Mouse (Mus musculus): ENCODE results near the gene Arid1b.

Arid1b gene

DNA sequence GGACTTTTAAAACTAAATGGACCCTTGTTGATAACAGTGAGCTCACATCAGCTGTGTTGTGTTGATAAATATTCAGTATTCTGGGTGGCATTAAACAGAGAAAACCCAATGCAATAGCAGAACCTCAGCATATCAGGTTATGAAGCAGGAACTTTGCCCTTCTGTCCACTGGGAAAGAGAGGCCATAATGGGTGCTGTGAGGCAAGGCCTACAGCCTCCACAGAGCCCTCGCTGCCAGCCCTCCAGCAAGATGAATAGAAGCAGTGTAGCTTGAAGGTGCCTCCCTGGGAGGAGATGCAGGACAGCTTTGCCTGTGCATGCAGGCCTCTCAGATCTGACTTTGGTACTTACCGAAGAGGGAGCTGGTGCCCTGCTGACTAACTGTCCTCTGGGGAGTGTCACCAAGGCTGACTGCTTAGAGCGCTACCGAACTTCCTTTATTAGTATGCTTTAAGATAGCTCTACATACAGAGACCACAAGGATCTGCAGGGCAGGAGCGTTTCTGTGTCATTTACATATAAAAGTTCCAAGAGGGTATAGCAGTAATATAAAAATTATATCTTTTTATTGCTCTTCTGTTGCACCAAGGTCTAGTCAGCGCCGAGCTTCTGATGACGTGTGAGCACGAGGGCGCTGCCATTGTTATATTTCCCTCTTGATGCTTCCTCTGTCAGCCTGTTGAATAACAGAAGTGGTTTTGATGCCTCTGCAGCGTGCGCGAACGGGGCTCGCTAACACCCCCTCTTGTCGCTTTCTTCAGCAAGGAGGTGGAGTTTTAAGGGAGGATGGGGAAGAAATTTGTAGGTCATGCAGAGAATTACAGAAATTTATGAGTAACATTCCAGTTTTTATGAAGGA is 244.5 kb downstream of the Arid1b start:
- no peak for DNase-seq (ENCODE audit: low read depth, low spot score)

DNA sequence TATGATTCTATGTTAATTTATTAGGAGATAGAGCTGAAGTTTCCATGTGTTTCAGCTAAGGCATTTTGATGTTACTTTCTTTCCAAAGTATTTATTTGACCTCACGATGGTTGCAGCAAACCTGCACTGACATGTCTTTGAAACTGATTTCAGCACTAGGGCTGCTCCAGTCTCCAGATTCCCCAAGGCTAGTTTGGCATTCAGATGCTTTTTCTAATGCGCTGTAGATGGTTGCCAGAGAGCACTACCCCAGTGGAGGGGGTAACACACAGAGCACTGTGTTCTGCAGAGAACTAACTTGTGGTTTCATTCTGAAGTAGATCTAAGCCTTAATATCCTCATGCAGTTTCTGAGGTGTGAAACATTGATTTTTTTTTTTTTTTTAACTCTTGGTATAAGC is 250.4 kb downstream of the Arid1b start:
- DNase-seq (ENCODE audit: low read depth, low spot score) = no peak

DNA sequence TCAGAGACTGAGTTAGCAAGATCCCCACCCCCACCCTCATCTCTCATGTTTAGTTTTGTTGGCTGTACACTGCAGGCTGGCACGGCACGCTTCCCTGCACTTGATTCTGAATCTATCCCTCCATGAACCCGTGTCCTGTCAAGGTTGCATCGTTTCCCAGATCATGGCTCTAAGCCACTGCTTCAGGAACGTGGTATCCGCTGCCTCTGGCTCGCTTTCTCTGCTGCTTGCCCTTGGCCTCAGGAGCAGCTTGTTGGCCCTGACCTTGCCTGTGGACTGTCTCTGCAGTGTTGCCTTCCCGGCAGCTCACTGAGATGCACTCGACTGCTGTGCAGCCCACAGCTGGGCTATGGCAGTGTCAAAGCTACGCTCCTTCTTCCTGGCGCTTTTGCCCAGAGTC is 252.6 kb downstream of the Arid1b start:
- DNase-seq (ENCODE audit: low read depth, low spot score) = no peak

DNA sequence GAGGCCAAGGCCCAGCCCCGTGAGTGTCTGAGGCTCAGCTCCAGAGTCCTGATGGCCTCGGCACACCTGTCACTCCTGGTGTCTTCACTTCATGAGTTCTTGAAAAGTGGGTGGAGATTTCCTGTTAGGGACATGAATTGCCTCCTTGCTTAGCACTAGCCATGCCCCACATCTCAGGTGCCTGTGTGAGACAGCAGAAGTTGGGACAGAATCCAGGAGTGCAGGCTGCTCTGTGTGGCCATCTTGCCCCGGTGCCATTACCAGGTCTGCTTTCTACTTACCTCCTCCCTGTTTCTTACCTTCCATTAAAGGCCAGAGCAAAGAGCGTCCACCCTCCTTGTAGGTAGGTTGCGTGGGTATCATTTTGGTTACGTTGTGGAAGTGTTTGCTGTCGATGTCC is 253.1 kb downstream of the Arid1b start:
- no peak for DNase-seq (ENCODE audit: low read depth, low spot score)

DNA sequence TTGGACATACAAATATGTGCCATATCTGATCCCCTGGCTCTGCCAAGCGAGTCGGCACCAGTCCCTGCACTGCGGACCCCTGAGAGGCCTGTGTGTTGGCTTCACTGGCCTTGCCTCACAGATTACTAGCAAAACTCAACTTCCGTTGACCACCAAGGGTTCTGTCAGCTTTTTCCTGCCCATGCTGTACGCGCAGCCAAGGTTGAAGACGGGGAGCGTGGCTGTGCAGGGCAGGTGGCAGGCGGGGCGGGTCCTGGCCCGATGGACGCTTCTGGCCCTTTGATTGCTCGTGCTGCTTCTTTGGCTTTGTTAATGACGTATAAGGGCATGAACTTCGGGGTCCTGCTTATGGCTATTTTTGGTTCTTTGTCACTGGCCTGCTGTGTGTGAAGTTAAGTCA is 253.6 kb downstream of the Arid1b start:
- DNase-seq (ENCODE audit: low read depth, low spot score) = no peak

DNA sequence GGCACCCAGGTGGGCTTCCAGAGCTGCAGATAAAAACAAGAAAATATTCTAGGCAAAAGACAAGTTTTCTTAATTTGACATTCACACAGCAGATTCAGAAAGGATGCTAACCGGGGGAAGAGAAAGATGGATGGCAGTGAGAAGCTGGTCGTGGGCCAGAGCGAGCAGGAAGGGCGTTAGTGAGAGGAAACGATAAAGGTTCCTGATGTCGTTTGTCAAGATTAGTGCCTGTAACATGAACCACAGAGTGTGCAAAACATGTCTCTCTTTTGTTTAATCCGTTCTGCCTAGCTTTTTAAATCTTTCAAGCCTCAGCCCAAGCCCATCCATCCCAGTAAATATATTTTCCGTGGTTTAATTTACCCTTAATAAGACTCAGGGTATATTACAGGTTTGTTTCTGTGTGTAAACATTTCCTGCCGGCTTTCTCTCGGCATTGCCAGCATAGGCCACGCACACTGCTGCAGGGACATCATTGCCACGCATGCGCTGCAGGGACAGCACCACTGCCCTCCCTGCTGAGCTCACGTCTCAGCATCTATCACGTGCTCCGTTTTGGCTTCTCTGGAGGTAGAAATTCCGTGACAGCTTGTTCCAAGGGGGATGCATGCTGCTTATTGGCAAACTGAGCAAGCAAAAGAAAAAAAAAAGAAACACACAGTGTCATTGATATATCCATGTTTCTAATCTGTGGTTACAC is 255.0 kb downstream of the Arid1b start:
- no peak for DNase-seq (ENCODE audit: low read depth, low spot score)

DNA sequence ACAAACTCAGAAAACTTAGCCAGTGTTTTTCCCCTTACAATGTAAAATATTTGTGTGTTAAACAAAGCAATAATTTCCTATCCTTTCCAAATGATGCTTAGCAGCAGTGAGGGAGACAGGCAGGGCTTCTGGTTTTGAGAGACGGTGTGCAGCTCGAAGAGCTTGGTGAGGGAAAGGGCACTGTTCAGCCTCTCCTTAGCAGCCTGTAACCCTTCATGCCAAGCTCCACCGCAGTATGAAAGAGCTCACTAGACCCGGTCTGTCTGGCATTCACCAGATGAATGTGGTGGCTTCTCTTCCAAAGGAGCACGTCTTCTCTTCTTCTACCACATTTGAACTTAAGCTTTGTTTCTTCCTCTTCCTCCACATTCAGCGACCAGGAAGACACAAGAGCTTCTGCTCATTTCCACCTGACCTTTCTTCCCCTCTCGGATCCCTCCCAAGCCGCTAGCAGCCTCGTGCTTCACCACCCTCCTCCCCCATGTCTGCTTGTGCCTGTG is 255.6 kb downstream of the Arid1b start:
- no peak for DNase-seq (ENCODE audit: low read depth, low spot score)

DNA sequence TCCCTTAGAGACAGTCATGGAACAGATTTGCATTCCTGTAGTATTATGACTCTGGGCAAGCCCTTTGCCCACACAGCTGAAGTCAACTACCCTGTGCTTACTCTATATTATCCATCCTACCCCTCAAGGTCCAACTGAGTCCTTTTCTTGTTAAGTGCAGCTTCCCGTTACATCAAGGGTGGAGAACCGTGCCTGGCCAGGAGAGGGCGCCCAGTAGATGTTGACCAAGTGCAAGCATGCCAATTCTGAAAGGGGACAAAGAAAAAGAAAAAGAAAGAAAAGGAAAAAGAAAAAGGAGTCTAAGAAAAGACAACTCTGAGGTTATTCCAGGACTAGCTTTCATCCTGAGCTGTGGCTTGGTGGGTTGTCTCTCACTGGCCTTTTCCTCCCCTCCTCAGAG is 258.3 kb downstream of the Arid1b start:
- DNase-seq (ENCODE audit: low read depth, low spot score) = peak; percentile 36

DNA sequence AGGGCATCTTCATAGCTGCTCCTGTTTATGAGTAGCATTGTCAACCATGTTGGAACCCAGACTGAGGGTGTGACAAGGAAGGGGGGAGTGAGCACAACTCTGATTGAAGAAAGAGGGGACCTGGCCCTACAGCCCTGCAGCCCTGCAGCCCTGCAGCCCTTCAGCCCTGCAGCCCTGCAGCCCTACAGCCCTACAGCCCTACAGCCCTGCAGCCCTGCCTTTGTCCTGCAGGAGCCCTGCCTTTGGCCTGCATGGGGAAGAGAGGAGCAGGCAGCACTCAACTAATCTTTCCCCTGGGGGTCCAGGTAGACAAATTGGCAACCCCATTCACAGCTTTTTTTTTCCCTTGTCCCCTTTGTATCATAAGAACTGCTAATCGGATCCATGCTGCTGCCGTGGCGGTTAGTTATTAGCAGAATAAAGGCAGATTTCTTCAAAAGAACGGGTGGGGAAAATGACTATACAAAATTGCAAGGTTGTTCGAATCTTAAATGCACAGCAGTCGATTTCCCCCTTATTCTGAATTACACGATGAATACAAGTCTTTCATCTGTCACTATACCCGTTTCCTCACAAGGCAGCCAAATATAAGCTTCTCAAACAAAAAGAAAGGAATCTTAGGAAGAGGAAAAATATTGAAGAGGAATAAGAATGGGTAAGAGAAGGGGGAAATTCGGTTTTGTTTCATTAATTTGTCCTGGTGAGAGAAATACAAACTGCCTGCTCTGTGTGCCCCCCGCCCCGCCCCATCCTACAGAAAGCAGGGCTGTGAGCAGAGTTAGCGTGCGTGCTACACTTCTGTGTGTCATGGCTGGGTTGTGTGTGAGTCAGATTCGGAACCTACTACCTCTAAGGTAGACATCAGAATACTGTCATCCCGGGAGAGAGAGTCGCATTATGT is 260.8 kb downstream of the Arid1b start:
- DNase-seq (ENCODE audit: low read depth, low spot score) = no peak

DNA sequence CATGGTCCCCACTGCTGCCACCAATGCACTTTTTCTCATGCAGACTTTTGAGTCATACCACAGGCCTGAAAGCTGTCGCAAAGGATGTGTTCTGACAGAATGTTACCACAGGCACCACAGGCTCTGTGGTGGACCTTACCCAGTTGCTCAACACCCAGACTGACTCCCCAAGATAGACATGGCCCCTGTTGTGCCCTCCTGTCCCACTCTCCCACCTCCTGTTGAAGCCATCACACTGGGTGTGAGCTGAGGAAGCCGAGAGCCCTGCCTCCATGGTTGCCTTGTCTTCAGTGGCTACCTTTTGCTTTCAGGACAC is 261.4 kb downstream of the Arid1b start:
- no peak for DNase-seq (ENCODE audit: low read depth, low spot score)

DNA sequence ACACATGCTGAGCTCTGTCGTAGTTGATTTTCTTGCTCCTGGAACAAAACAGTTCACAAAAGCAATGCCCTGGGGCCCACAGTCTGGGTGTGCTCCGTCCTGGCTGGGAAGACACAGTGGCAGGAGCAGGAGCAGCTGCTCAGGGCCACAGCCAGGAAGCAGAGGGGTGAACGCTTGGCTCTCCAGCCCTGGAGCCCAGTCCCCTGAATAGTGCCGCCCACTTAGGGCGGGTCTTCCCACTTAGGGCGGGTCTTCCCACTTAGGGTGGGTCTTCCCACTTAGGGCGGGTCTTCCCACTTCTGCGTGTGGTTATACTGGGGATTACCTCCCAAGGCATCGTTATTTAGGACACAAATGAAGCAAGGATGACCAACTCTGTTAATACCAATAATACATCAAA is 264.8 kb downstream of the Arid1b start:
- no peak for DNase-seq (ENCODE audit: low read depth, low spot score)

DNA sequence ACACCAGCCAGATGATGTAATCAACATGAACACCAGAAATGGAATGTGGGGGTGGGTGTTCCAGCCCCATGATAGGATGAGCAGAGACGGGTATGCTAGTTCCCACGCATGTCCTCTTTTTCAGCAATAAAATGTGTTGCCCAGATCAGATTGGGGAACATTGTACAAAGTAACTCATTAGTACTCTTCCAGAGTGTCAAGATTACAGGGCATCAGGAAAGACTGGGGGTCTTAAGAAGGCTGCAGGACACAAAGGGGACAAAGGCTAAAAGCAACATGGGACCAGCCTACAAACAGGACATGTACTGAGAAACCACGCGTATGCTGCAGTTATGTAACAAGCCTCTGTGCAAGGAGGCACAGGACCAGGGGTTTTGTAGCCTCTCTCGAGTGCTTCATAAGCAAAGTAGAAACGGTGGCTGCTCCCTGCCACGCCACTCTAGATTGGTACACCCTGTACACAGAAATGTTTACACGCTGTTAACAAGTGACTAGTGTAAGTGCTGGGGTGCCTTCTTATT is 267.1 kb downstream of the Arid1b start:
- no peak for DNase-seq (ENCODE audit: low read depth, low spot score)

DNA sequence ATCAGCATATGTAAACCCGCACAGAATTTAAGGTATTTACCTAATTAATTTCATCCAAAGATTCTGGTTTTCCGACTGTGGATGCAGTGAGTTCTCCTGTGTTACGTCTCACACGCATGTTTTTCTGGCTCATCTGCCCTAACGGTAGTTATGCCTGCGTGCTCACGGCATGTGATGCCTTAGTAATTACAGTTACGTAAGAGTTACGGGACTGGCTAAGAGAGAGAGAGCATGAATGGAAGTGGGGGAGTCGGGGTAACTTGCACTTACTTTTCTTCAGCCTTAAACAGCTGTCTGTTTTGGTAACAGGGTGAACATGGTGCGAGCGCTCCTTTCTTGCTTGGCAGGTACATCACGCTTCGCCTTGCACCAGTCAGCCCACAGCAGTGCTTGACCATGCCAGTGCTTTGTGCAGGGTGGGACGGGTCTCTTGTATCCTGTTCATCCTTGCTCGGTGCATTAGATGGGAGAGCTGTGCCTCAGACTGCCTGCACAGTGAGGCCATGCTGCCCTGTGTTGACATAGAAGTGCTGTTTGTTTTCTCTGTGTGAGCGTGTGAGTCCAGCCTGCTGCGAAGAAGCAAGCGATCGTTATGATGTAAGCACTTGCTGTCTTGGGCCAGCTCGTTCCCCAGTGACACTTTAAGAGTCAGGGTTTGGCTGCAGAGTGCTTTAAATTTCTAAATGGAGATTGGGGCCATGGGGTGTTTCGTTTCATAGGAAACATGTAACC is 267.9 kb downstream of the Arid1b start:
- DNase-seq (ENCODE audit: low read depth, low spot score) = no peak

DNA sequence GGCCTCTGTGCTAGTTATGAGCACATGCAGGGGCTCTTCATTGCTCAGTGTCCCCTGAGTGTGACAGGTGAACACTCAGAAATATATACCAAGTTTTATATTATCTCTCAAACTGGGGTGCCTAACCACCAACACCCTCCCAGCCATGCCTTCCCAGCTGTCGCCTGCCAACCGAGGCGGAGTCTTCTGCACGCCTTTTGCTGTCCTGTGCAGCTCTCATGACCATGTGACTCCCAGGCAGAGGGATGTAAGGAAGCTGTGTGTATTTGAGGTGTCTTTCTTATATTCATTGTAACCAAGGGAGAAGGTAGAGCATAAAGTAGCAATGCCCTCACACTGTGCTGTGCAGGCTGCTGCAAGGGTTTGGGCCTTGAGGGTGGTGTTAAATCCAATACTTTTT is 268.7 kb downstream of the Arid1b start:
- DNase-seq (ENCODE audit: low read depth, low spot score) = no peak

DNA sequence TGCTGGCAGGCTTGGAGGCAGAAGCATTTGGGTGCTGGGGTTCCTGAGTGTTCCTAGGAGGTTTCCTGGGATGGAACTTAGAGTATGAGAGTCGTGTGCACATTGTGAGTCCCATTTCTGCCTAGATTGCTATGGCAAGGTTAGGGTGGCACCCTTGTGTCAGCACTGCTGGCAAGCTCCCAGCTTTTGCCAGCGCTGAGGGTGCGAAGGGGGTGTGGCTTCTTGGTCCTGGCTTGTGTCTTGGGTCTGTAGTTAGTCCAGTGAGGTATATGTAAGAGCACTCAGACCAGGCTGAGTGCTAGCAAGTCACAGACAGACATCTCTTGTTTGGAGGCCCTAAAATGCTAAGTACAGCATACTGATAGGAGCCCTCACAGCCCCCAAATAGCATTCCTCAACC is 270.7 kb downstream of the Arid1b start:
- no peak for DNase-seq (ENCODE audit: low read depth, low spot score)

DNA sequence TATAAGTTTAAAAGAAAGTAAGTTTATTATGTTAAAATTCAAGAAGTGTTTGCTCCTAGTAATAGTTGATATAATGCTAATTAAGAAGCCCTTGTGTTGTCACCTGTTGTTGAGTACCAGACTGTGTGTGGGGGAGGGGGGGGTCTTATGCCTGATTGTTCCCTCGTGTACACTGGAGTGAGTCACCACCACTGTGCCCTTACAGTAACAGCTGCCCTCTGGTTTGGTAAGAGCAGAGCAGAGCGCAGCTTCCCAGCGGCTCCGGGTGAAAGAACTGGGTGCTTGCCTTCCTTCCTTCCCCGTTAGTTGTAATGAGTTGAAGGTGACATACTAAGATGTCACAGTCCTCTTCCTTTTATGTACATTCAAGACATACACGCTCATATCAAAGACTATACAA is 271.5 kb downstream of the Arid1b start:
- no peak for DNase-seq (ENCODE audit: low read depth, low spot score)

DNA sequence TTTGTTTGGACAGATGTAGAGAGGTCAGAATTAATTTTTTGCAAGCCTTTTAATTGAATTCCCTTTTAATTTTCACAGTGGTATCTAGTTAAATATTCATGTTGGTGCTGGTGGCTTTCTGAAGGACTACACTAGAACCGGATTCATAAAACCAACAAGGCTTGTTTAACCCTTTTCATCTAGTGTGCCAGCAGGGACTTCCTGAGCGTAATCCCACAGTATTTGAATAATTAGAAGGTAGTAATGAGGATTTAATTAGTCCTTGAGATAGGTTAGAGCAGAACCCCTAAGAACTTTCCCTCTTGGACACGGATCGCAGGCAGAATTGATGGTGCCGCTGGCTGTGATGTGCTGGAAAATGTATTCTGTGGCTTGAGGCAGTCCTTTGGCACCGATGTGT is 273.6 kb downstream of the Arid1b start:
- no peak for DNase-seq (ENCODE audit: low read depth, low spot score)

DNA sequence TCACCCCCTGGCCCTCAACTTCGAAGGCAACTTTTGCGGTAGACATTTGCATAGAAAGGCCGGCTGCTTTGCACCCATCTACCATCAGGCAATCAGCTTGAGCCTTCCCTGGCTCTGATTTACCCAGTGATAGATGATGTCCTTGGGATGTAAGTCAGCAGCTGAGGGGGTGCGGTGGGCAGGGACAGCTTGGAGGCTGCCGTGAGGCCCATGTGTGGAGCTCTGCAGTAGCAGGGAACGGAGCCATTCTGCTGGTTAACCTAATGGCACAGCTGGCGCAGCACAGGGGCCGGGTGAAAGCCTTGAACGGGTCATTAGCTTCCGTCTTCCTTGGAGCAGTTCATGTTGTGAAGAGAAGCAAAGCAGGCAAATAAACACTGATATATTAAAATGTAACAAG is 275.2 kb downstream of the Arid1b start:
- no peak for DNase-seq (ENCODE audit: low read depth, low spot score)

DNA sequence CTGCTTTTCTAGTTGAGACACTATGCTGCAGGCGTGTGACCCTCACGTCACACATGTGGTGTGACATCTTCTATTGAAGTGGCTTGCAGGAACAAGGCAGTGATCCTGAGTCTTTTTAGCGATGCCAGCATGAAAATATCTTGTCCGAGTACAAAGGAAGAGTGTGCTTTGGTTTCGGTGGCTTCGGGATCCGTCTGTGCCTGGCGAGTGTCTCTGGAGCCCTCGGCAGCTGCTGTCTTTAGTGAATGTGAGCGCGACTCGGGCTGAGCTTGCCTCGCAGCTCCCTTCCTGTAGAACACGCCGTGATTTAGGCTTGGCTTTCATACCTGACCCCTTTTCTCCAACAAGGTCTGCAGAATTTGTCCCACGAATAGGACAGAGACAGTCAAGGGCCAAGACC is 275.6 kb downstream of the Arid1b start:
- no peak for DNase-seq (ENCODE audit: low read depth, low spot score)

DNA sequence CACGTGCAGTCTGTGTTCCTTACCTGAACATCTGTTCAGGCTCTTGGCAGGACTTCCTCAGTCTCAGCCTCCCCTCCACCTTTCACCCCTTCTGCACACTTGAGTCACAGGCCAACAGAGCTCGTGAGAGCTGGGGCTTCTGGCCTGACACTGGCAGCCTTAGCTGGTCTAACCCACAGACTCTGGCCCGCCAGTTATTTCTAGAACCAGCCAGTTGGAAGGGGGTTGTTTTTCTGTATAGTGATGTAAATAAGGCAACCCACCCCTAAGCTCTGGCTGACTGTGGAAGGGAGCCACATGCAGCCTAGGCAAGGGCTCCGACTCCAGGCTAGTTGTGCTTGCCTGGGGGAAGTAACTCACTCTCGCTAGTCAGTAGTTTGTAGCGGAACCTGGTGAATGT is 276.7 kb downstream of the Arid1b start:
- DNase-seq (ENCODE audit: low read depth, low spot score) = no peak

DNA sequence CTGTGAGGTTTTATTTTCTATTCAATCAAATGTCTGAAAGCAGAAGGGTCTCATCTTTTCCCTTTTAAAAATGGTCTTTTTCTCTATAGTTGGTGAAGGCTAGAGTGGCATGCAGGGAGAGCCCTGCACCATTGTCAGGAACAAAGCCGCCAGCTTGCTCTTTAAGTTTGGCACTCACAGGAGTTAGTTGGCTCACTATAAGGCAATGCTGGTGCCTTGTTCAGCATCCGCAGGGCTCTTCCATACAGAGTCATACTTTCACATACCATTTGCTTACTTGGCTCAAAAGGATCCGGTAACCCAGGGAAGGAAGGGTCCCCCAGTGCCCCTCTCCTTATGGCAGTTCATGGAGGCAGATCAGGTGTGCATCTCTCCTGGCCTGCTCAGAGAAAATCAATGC is 279.0 kb downstream of the Arid1b start:
- no peak for DNase-seq (ENCODE audit: low read depth, low spot score)

Measured in embryo, embryonic 11.5 days (tissue).